ENCODE assay signal across 12 mouse cellular contexts in genomic region chr13:32008802-32009201, GRCm38 (mm10).
DNase-seq lines count a peak whose midpoint lies in the region; ATAC-seq lines count a peak whose summit lies in the region.
"Had no signal": no experiment of that assay in that cellular context is flagged by ENCODE, and none has a peak within 500 bp of the region (broad histone marks: within the 10 kb centered on the region; RNA-seq: fewer than 3 reads in every experiment).

No protein-coding gene starts in this region.

- H3K9me3 ChIP-seq in hindbrain, embryonic 11.5 days (ENCODE audit: control insufficient read depth, low read length), result no peaks in the 10 kb centered on the region
- H3K9me3 ChIP-seq in hindbrain, embryonic 16.5 days (ENCODE audit: control insufficient read depth, low read length), result no peaks in the 10 kb centered on the region
- H3K9me3 ChIP-seq in embryonic facial prominence, embryonic 13.5 days, result no peaks in the 10 kb centered on the region
- H3K9me3 ChIP-seq: forebrain, embryonic 12.5 days; megakaryocyte, embryonic 14.5 days had no signal

- DNase-seq in hindbrain, embryonic 11.5 days (ENCODE audit: low spot score), result peak; percentile 24
- DNase-seq in retina, postnatal 1 day, result peak; percentile 23
- no peak for DNase-seq in retina, embryonic 14.5 days (ENCODE audit: low spot score)
- DNase-seq in adrenal gland, postnatal 25 days, result no peak
- DNase-seq in layer of hippocampus, adult 8-10 months (ENCODE audit: low spot score in 2 of 2), result no peak
- DNase-seq in urinary bladder, postnatal 25 days (ENCODE audit: low spot score), result no peak
- DNase-seq: adrenal gland, postnatal 14 days; cerebellum, adult 9-10 months had no signal

- ATAC-seq in hindbrain, embryonic 11.5 days (ENCODE audit: low FRiP score), result no peak
- ATAC-seq in hindbrain, embryonic 16.5 days, result no peak
- no peak for ATAC-seq in embryonic facial prominence, embryonic 13.5 days (ENCODE audit: insufficient number of reproducible peaks, insufficient read depth, low FRiP score, low TSS enrichment, low read depth)

- H3K4me3 ChIP-seq in hindbrain, embryonic 11.5 days (ENCODE audit: low read depth, low read length), result no peak overlapping the region
- H3K4me3 ChIP-seq in hindbrain, embryonic 16.5 days (ENCODE audit: low read length), result no peak overlapping the region
- no peak overlapping the region for H3K4me3 ChIP-seq in embryonic facial prominence, embryonic 13.5 days
- H3K4me3 ChIP-seq: forebrain, embryonic 12.5 days; megakaryocyte, embryonic 14.5 days had no signal

- H3K36me3 ChIP-seq in hindbrain, embryonic 11.5 days (ENCODE audit: control insufficient read depth, insufficient read depth, low read length), result no peaks in the 10 kb centered on the region
- no peaks in the 10 kb centered on the region for H3K36me3 ChIP-seq in hindbrain, embryonic 16.5 days (ENCODE audit: control insufficient read depth, insufficient read depth, low read length)
- no peaks in the 10 kb centered on the region for H3K36me3 ChIP-seq in embryonic facial prominence, embryonic 13.5 days
- H3K36me3 ChIP-seq: forebrain, embryonic 12.5 days had no signal

- H3K4me2 ChIP-seq in hindbrain, embryonic 11.5 days (replicated peaks; ENCODE audit: low read depth, low read length), result no peak overlapping the region
- no peak overlapping the region for H3K4me2 ChIP-seq in hindbrain, embryonic 16.5 days (ENCODE audit: low read length)
- H3K4me2 ChIP-seq in embryonic facial prominence, embryonic 13.5 days, result peak overlapping the region; percentile 44; the same call in 1 of the 2 replicates
- H3K4me2 ChIP-seq: forebrain, embryonic 12.5 days had no signal

- no peak overlapping the region for H3K27ac ChIP-seq in hindbrain, embryonic 11.5 days (ENCODE audit: low read depth, low read length)
- no peak overlapping the region; the same call in 1 of the 2 replicates for H3K27ac ChIP-seq in hindbrain, embryonic 16.5 days (ENCODE audit: low read depth, low read length)
- H3K27ac ChIP-seq in embryonic facial prominence, embryonic 13.5 days, result peak overlapping the region; percentile 83
- H3K27ac ChIP-seq: forebrain, embryonic 12.5 days had no signal

- H3K9ac ChIP-seq in hindbrain, embryonic 11.5 days (ENCODE audit: low read depth, low read length), result no peak overlapping the region
- H3K9ac ChIP-seq in hindbrain, embryonic 16.5 days (ENCODE audit: low read depth, low read length), result no peak overlapping the region
- no peak overlapping the region for H3K9ac ChIP-seq in embryonic facial prominence, embryonic 13.5 days
- H3K9ac ChIP-seq: forebrain, embryonic 12.5 days had no signal

- H3K27me3 ChIP-seq in hindbrain, embryonic 11.5 days (ENCODE audit: control insufficient read depth, insufficient read depth, low read length), result no peaks in the 10 kb centered on the region
- H3K27me3 ChIP-seq in hindbrain, embryonic 16.5 days (replicated peaks; ENCODE audit: control insufficient read depth, insufficient read depth, low read length), result no peaks in the 10 kb centered on the region
- no peaks in the 10 kb centered on the region for H3K27me3 ChIP-seq in embryonic facial prominence, embryonic 13.5 days
- H3K27me3 ChIP-seq: megakaryocyte, embryonic 14.5 days had no signal

- no peaks in the 10 kb centered on the region for H3K4me1 ChIP-seq in hindbrain, embryonic 11.5 days (replicated peaks; ENCODE audit: control insufficient read depth, insufficient read depth, low read length)
- no peaks in the 10 kb centered on the region for H3K4me1 ChIP-seq in hindbrain, embryonic 16.5 days (ENCODE audit: control insufficient read depth, insufficient read depth, low read depth, low read length)
- H3K4me1 ChIP-seq in embryonic facial prominence, embryonic 13.5 days, result peaks cover 14% of the 10 kb centered on the region
- H3K4me1 ChIP-seq: forebrain, embryonic 12.5 days had no signal

- 30% methylated on average over 4 of the region's 4 CpGs for WGBS in hindbrain, embryonic 11.5 days
- 31% methylated on average over 4 of the region's 4 CpGs for WGBS in hindbrain, embryonic 16.5 days
- 4% methylated on average over 4 of the region's 4 CpGs for WGBS in embryonic facial prominence, embryonic 13.5 days

Comparison
In these comparisons a context has a peak if more than half of its experiments do, and no peak if none do; other contexts are left out.
1. DNase-seq: peak in hindbrain, embryonic 11.5 days (single experiment) and retina, postnatal 1 day (single experiment); none in retina, embryonic 14.5 days (single experiment), adrenal gland, postnatal 25 days (single experiment), layer of hippocampus, adult 8-10 months (0 of 2) and urinary bladder, postnatal 25 days (single experiment).